Mouse (Mus musculus) MEL (cell line): ENCODE data around the gene Fam234b. TPM values are rescaled to one million over a fixed set of nuclear protein-coding genes. Genes with fewer than 3 reads are reported as not detected.

Experiments
- DNase-seq: peaks from one replicate; pipeline ENCODE4 v3.0.0; 2011; ENCODE audit warnings: low read depth, low spot score
- H3K27ac ChIP-seq: 2 replicates; pipeline ENCODE4 v1.5.1; 2012; ENCODE audit warnings: low read depth, mild to moderate bottlenecking, control low read depth, low read length, moderate library complexity; ENCODE audit not compliant: control insufficient read depth
- H3K27me3 ChIP-seq, 2 experiments: fragments of 150-350 bp in 1 of 2; sonication (generic) in 1 of 2; 2 replicates each; pipeline ENCODE4 v1.6.1; 2012; ENCODE audit warnings: low read length in 2 of 2, mild to moderate bottlenecking in 2 of 2, improper control_type of control experiment in 1 of 2, moderate library complexity in 1 of 2; ENCODE audit not compliant: insufficient read depth in 2 of 2, control insufficient read depth in 1 of 2
- H3K36me3 ChIP-seq, 2 experiments: 2 replicates each; pipeline ENCODE4 v1.6.1; 2012 to 2014; ENCODE audit warnings: low read length in 2 of 2, improper control_type of control experiment in 1 of 2, inconsistent platforms in 1 of 2, mild to moderate bottlenecking in 1 of 2; ENCODE audit not compliant: insufficient read depth in 2 of 2, control insufficient read depth in 1 of 2
- H3K4me1 ChIP-seq, 2 experiments: fragments of 150-350 bp in 1 of 2; sonication (generic) in 1 of 2; 2 replicates each; pipeline ENCODE4 v1.6.1; 2012; ENCODE audit warnings: low read length in 2 of 2, improper control_type of control experiment in 1 of 2, mild to moderate bottlenecking in 1 of 2; ENCODE audit not compliant: insufficient read depth in 2 of 2, control insufficient read depth in 1 of 2
- H3K4me3 ChIP-seq, 2 experiments: fragments of 150-350 bp in 1 of 2; sonication (generic) in 1 of 2; 2 replicates each; pipeline ENCODE4 v1.5.1; 2012; ENCODE audit warnings: low read depth in 2 of 2, low read length in 2 of 2, mild to moderate bottlenecking in 2 of 2, moderate library complexity in 2 of 2, control low read depth in 1 of 2, improper control_type of control experiment in 1 of 2; ENCODE audit not compliant: control insufficient read depth in 1 of 2, insufficient read depth in 1 of 2
- H3K79me2 ChIP-seq: 2 replicates; pipeline ENCODE4 v1.6.1; 2012; ENCODE audit warnings: mild to moderate bottlenecking, low read length, moderate library complexity; ENCODE audit not compliant: control insufficient read depth, poor library complexity, insufficient read depth
- H3K9ac ChIP-seq: 2 replicates; pipeline ENCODE4 v1.6.1; 2012; ENCODE audit warnings: low read depth, mild to moderate bottlenecking, control low read depth, low read length, moderate library complexity; ENCODE audit not compliant: control insufficient read depth, poor library complexity, severe bottlenecking
- H3K9me3 ChIP-seq: fragments of 150-350 bp; sonication (generic); replicated peaks from 2 replicates; pipeline ENCODE4 v1.6.1; 2012; ENCODE audit warnings: mild to moderate bottlenecking, low read length, improper control_type of control experiment, moderate library complexity; ENCODE audit not compliant: insufficient read depth
- CTCF ChIP-seq, 3 experiments: IDR thresholded peaks in 2 of 3; conservative IDR thresholded peaks in 1 of 3; 2 replicates each; pipeline ENCODE4 v1.5.1; 2011 to 2012; ENCODE audit warnings: low read length in 3 of 3, low read depth in 2 of 3, mild to moderate bottlenecking in 2 of 3, improper control_type of control experiment in 1 of 3, inconsistent platforms in 1 of 3, mixed read lengths in 1 of 3, moderate library complexity in 1 of 3; ENCODE audit not compliant: control insufficient read depth in 1 of 3, insufficient read depth in 1 of 3, poor library complexity in 1 of 3, severe bottlenecking in 1 of 3
- EP300 ChIP-seq, 2 experiments: IDR thresholded peaks; 2 replicates each; pipeline ENCODE4 v1.6.1; 2011; ENCODE audit warnings: improper control_type of control experiment in 2 of 2, low read length in 2 of 2, low read depth in 1 of 2, mild to moderate bottlenecking in 1 of 2
- HCFC1 ChIP-seq: IDR thresholded peaks from 2 replicates; pipeline ENCODE4 v1.6.1; 2012; ENCODE audit warnings: low read depth, mild to moderate bottlenecking, inconsistent platforms, low read length, improper control_type of control experiment, moderate library complexity
- KAT2A ChIP-seq: conservative IDR thresholded peaks from 2 replicates; pipeline ENCODE4 v1.6.1; 2012; ENCODE audit warnings: low read depth, low read length, improper control_type of control experiment, inconsistent platforms
- MAFK ChIP-seq: IDR thresholded peaks from 2 replicates; pipeline ENCODE4 v1.6.1; 2011; ENCODE audit warnings: low read depth, mild to moderate bottlenecking, low read length, improper control_type of control experiment, borderline replicate concordance
- MAX ChIP-seq: IDR thresholded peaks from 2 replicates; pipeline ENCODE4 v1.6.1; 2011; ENCODE audit warnings: low read length, improper control_type of control experiment
- MAZ ChIP-seq: IDR thresholded peaks from 2 replicates; pipeline ENCODE4 v1.6.1; 2012; ENCODE audit warnings: low read depth, mild to moderate bottlenecking, inconsistent platforms, low read length, improper control_type of control experiment
- MYC ChIP-seq: IDR thresholded peaks from 2 replicates; pipeline ENCODE4 v1.6.1; 2011; ENCODE audit warnings: low read depth, mild to moderate bottlenecking, low read length, improper control_type of control experiment, moderate library complexity
- POLR2AphosphoS5 ChIP-seq: IDR thresholded peaks from 2 replicates; pipeline ENCODE4 v1.6.1; 2012; ENCODE audit warnings: low read depth, borderline replicate concordance, mild to moderate bottlenecking, inconsistent platforms, low read length, moderate library complexity, mixed read lengths
- RAD21 ChIP-seq: IDR thresholded peaks from 2 replicates; pipeline ENCODE4 v1.6.1; 2011; ENCODE audit warnings: mild to moderate bottlenecking, low read depth, low read length, improper control_type of control experiment
- RCOR1 ChIP-seq: IDR thresholded peaks from 2 replicates; pipeline ENCODE4 v1.6.1; 2012; ENCODE audit warnings: low read depth, mild to moderate bottlenecking, inconsistent platforms, low read length, improper control_type of control experiment
- SIN3A ChIP-seq: IDR thresholded peaks from 2 replicates; pipeline ENCODE4 v1.6.1; 2012; ENCODE audit warnings: low read length, improper control_type of control experiment, inconsistent platforms
- SMC3 ChIP-seq: IDR thresholded peaks from 2 replicates; pipeline ENCODE4 v1.6.1; 2011; ENCODE audit warnings: low read depth, low read length, improper control_type of control experiment
- TAL1 ChIP-seq: IDR thresholded peaks from 2 replicates; pipeline ENCODE4 v1.6.1; 2012; ENCODE audit warnings: mild to moderate bottlenecking, inconsistent platforms, low read length, moderate library complexity, mixed read lengths
- USF1 ChIP-seq: IDR thresholded peaks from 2 replicates; pipeline ENCODE4 v1.6.1; 2014; ENCODE audit warnings: low read depth, mild to moderate bottlenecking, inconsistent platforms, low read length, improper control_type of control experiment, moderate library complexity
- ZC3H11A ChIP-seq: IDR thresholded peaks from 2 replicates; pipeline ENCODE4 v1.6.1; 2012; ENCODE audit warnings: low read depth, mild to moderate bottlenecking, inconsistent platforms, low read length, improper control_type of control experiment
- ZMIZ1 ChIP-seq: IDR thresholded peaks from 2 replicates; pipeline ENCODE4 v1.6.1; 2012; ENCODE audit warnings: low read depth, mild to moderate bottlenecking, inconsistent platforms, low read length, improper control_type of control experiment, moderate library complexity
- polyA plus RNA-seq, 2 experiments: library from polyadenylated mRNA; stranded (reverse) in 1 of 2; unstranded in 1 of 2; fragments of >175 nt in 1 of 2; fragments of >200 nt in 1 of 2; gene quantifications; 2 replicates each; pipeline versions ENCODE4 v1.2.1 to v1.2.4; 2012; ENCODE audit warnings: low replicate concordance in 2 of 2, low read depth in 1 of 2; ENCODE audit not compliant: insufficient read length in 2 of 2, insufficient read depth in 1 of 2, missing spikeins in 1 of 2
- total RNA-seq: library from RNA; depleted of rRNA; stranded (reverse); fragments of 300-350 nt; gene quantifications from 2 replicates; pipeline ENCODE4 v1.2.3, GENCODE M21; 2012

Gene Fam234b
- total and polyA plus RNA-seq, 3 experiments: 12.2 to 20.5 TPM; not detected in 1

- Histone ChIP-seq H3K4me3 (no peak overlapping the region), H3K27me3 (no peaks in the 10 kb centered on the region; a peak in 2 of 4 replicates), H3K27ac (no peak overlapping the region), H3K79me2 (no peaks in the 10 kb centered on the region), H3K36me3 (no peaks in the 10 kb centered on the region), H3K9me3 (no peaks in the 10 kb centered on the region), H3K9ac (no peak overlapping the region), H3K4me1 (no peaks in the 10 kb centered on the region)
- TF ChIP-seq ZMIZ1 (no peak), ZC3H11A (peak; percentile 58), POLR2AphosphoS5 (no peak), SIN3A (no peak), MAZ (no peak), RCOR1 (no peak), EP300 (IDR thresholded peaks at IDR 0.05; ENCODE audit: low read depth in 1 of 2, low read length in 2 of 2) (no peak), SMC3 (peak; percentile 67), KAT2A (no peak), CTCF (IDR thresholded peaks at IDR 0.05 in 2 of 3, conservative IDR thresholded peaks at IDR 0.05 in 1 of 3; ENCODE audit: control insufficient read depth in 1 of 3, insufficient read depth in 1 of 3, low read depth in 2 of 3, low read length in 3 of 3, poor library complexity in 1 of 3, severe bottlenecking in 1 of 3) (peak; percentile 78 to 84 (median 80)), RAD21 (peak; percentile 81)
- peak; percentile 32 for DNase-seq
Measured at GRCm38 (mm10) chr6:135249846-135250531, 52.2 kb downstream of the Fam234b start.

DNA sequence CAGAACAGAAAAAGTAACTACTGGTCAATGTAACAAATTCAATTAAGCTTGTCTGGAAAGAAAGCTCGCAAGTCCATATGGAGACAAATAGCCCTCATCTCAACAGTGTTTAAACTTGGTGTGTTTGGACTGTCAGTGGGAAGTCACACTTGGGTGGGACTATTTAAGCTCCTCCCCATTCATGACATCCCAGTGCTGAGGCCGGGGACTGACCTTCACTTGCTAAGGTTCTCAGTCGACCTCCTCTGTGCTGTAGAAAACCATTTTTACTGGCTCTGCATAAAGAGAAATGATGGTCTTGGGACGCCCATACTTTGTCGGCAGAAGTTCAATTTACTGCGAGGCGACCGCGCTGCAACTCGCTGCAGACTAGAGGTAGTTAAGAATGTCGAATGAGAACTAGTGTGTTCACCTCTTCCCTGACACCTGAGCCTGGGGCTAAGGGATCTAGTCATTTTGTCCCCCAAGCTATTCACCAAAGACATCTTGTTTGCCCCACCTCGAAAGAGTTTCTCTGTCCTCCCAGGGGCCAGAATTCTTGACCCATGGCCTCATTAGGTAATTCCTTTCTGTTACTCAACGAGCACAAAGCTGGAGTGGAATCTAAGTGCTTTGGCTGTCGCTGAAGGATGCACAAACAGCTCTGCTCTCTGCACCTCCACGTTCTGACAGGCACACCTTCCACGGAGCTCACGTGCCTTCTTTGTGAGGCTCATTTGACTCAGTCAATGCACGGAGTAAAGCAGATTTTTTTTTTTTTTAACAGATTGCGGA, 53.3 kb downstream of the Fam234b start:
- no peaks in the 10 kb centered on the region for H3K79me2 ChIP-seq
- no peak for DNase-seq
- no peak overlapping the region for H3K9ac ChIP-seq
- no peak overlapping the region for H3K27ac ChIP-seq
- no peaks in the 10 kb centered on the region for H3K9me3 ChIP-seq
- no peaks in the 10 kb centered on the region; a peak in 2 of 4 replicates for H3K27me3 ChIP-seq
- no peak overlapping the region for H3K4me3 ChIP-seq
- TF ChIP-seq MYC (no peak), ZMIZ1 (no peak), MAFK (no peak), USF1 (no peak), RAD21 (no peak), ZC3H11A (no peak), KAT2A (no peak), MAX (no peak), HCFC1 (no peak), TAL1 (no peak)
- no peaks in the 10 kb centered on the region for H3K4me1 ChIP-seq
- H3K36me3 ChIP-seq: no peaks in the 10 kb centered on the region
